Mouse (Mus musculus): ENCODE measurements around the gene Frmd4b. TPM values are rescaled to one million over a fixed set of nuclear protein-coding genes. Genes with fewer than 3 reads are reported as not detected.

Gene Frmd4b
- polyA plus RNA-seq, 1 experiment, result 0.59 TPM

- no peak overlapping the region for H3ac ChIP-seq (ENCODE audit: control insufficient read depth, insufficient read length)
- no peak overlapping the region for H3K4me3 ChIP-seq
- H3K79me2 ChIP-seq (ENCODE audit: control insufficient read depth, insufficient read depth), result no peaks in the 10 kb centered on the region
- no peaks in the 10 kb centered on the region for H3K36me3 ChIP-seq (ENCODE audit: control insufficient read depth, insufficient read depth)
- TF ChIP-seq MYOG (IDR thresholded peaks at IDR 0.05; ENCODE audit: control insufficient read depth in 1 of 3, insufficient read depth in 1 of 3, insufficient read length in 2 of 3, low read depth in 2 of 3) (no peak), MYOD1 (IDR thresholded peaks at IDR 0.05; ENCODE audit: control insufficient read depth in 1 of 3, insufficient read length in 2 of 3, low read depth in 2 of 3) (no peak), TCF12 (IDR thresholded peaks at IDR 0.05; ENCODE audit: insufficient read depth, poor library complexity, severe bottlenecking) (no peak), E2F4 (IDR thresholded peaks at IDR 0.05; ENCODE audit: insufficient read depth) (no peak), MAX (IDR thresholded peaks at IDR 0.05; ENCODE audit: low read depth) (no peak), SRF (IDR thresholded peaks at IDR 0.05; ENCODE audit: control insufficient read depth, insufficient read length, low read depth) (no peak), CEBPB (IDR thresholded peaks at IDR 0.05; ENCODE audit: insufficient read depth, poor library complexity, severe bottlenecking) (no peak), REST (IDR thresholded peaks at IDR 0.05; ENCODE audit: insufficient read depth, insufficient read length) (no peak), TCF3 (IDR thresholded peaks at IDR 0.05; ENCODE audit: insufficient read length, low read depth) (no peak), USF1 (IDR thresholded peaks at IDR 0.05; ENCODE audit: low read depth) (no peak), POLR2AphosphoS2 (IDR thresholded peaks at IDR 0.05; ENCODE audit: insufficient read length, low read depth) (no peak)
- H3K4me2 ChIP-seq (ENCODE audit: low read depth), result peak overlapping the region; percentile 49
- H3K27me3 ChIP-seq (ENCODE audit: control insufficient read depth, insufficient read depth, insufficient read length), result no peaks in the 10 kb centered on the region
Measured at GRCm38 (mm10) chr6:97305010-97305409, 312.3 kb downstream of the Frmd4b start.

GRCm38 (mm10) chr6:97303277-97304109 lies 313.8 kb downstream of the Frmd4b start:
- TF ChIP-seq USF1 (IDR thresholded peaks at IDR 0.05; ENCODE audit: low read depth) (no peak), MYOG (IDR thresholded peaks at IDR 0.05; ENCODE audit: control insufficient read depth in 1 of 3, insufficient read depth in 1 of 3, insufficient read length in 2 of 3, low read depth in 2 of 3) (no peak), MAX (IDR thresholded peaks at IDR 0.05; ENCODE audit: low read depth) (no peak), TCF3 (IDR thresholded peaks at IDR 0.05; ENCODE audit: insufficient read length, low read depth) (no peak), TCF12 (IDR thresholded peaks at IDR 0.05; ENCODE audit: insufficient read depth, poor library complexity, severe bottlenecking) (no peak), POLR2AphosphoS2 (IDR thresholded peaks at IDR 0.05; ENCODE audit: insufficient read length, low read depth) (no peak), MYOD1 (IDR thresholded peaks at IDR 0.05; ENCODE audit: control insufficient read depth in 1 of 3, insufficient read length in 2 of 3, low read depth in 2 of 3) (no peak), CEBPB (IDR thresholded peaks at IDR 0.05; ENCODE audit: insufficient read depth, poor library complexity, severe bottlenecking) (no peak), POLR2A (IDR thresholded peaks at IDR 0.05; ENCODE audit: insufficient read length, low read depth) (no peak)
- H3K4me2 ChIP-seq (ENCODE audit: low read depth), result no peak overlapping the region
- H3K4me3 ChIP-seq, result no peak overlapping the region
- H3K79me2 ChIP-seq (ENCODE audit: control insufficient read depth, insufficient read depth), result no peaks in the 10 kb centered on the region
- no peaks in the 10 kb centered on the region for H3K27me3 ChIP-seq (ENCODE audit: control insufficient read depth, insufficient read depth, insufficient read length)
- no peak overlapping the region for H3ac ChIP-seq (ENCODE audit: control insufficient read depth, insufficient read length)
- H3K36me3 ChIP-seq (ENCODE audit: control insufficient read depth, insufficient read depth), result no peaks in the 10 kb centered on the region

- no peaks in the 10 kb centered on the region for H3K36me3 ChIP-seq (ENCODE audit: control insufficient read depth, insufficient read depth)
- H3K27me3 ChIP-seq (ENCODE audit: control insufficient read depth, insufficient read depth, insufficient read length), result peaks cover 4% of the 10 kb centered on the region
- TF ChIP-seq MYOD1 (IDR thresholded peaks at IDR 0.05; ENCODE audit: control insufficient read depth in 1 of 3, insufficient read length in 2 of 3, low read depth in 2 of 3) (no peak), E2F4 (IDR thresholded peaks at IDR 0.05; ENCODE audit: insufficient read depth) (no peak), REST (IDR thresholded peaks at IDR 0.05; ENCODE audit: insufficient read depth, insufficient read length) (no peak), CEBPB (IDR thresholded peaks at IDR 0.05; ENCODE audit: insufficient read depth, poor library complexity, severe bottlenecking) (no peak), SRF (IDR thresholded peaks at IDR 0.05; ENCODE audit: control insufficient read depth, insufficient read length, low read depth) (no peak), TCF3 (IDR thresholded peaks at IDR 0.05; ENCODE audit: insufficient read length, low read depth) (no peak), USF1 (IDR thresholded peaks at IDR 0.05; ENCODE audit: low read depth) (no peak), TCF12 (IDR thresholded peaks at IDR 0.05; ENCODE audit: insufficient read depth, poor library complexity, severe bottlenecking) (no peak), MYOG (IDR thresholded peaks at IDR 0.05; ENCODE audit: control insufficient read depth in 1 of 3, insufficient read depth in 1 of 3, insufficient read length in 2 of 3, low read depth in 2 of 3) (no peak), MAX (IDR thresholded peaks at IDR 0.05; ENCODE audit: low read depth) (no peak), POLR2AphosphoS2 (IDR thresholded peaks at IDR 0.05; ENCODE audit: insufficient read length, low read depth) (no peak), POLR2A (IDR thresholded peaks at IDR 0.05; ENCODE audit: insufficient read length, low read depth) (no peak)
- H3K79me2 ChIP-seq (ENCODE audit: control insufficient read depth, insufficient read depth), result no peaks in the 10 kb centered on the region
- no peak overlapping the region for H3K4me3 ChIP-seq
- no peak overlapping the region for H3ac ChIP-seq (ENCODE audit: control insufficient read depth, insufficient read length)
- no peak overlapping the region for H3K4me2 ChIP-seq (ENCODE audit: low read depth)
Measured at GRCm38 (mm10) chr6:97302303-97302702, 315.0 kb downstream of the Frmd4b start.

GRCm38 (mm10) chr6:97300659-97301058 lies 316.7 kb downstream of the Frmd4b start:
- Histone ChIP-seq H3K36me3 (ENCODE audit: control insufficient read depth, insufficient read depth) (no peaks in the 10 kb centered on the region), H3K79me2 (ENCODE audit: control insufficient read depth, insufficient read depth) (no peaks in the 10 kb centered on the region), H3K4me3 (no peak overlapping the region), H3K4me2 (ENCODE audit: low read depth) (no peak overlapping the region), H3K27me3 (ENCODE audit: control insufficient read depth, insufficient read depth, insufficient read length) (peaks cover 4% of the 10 kb centered on the region), H3ac (ENCODE audit: control insufficient read depth, insufficient read length) (no peak overlapping the region)
- TF ChIP-seq POLR2AphosphoS2 (IDR thresholded peaks at IDR 0.05; ENCODE audit: insufficient read length, low read depth), result no peak
- no peak for TF ChIP-seq SRF (IDR thresholded peaks at IDR 0.05; ENCODE audit: control insufficient read depth, insufficient read length, low read depth)
- TF ChIP-seq MAX (IDR thresholded peaks at IDR 0.05; ENCODE audit: low read depth), result no peak
- no peak for TF ChIP-seq TCF12 (IDR thresholded peaks at IDR 0.05; ENCODE audit: insufficient read depth, poor library complexity, severe bottlenecking)
- TF ChIP-seq POLR2A (IDR thresholded peaks at IDR 0.05; ENCODE audit: insufficient read length, low read depth), result no peak
- TF ChIP-seq REST (IDR thresholded peaks at IDR 0.05; ENCODE audit: insufficient read depth, insufficient read length), result no peak
- no peak for TF ChIP-seq MYOG (IDR thresholded peaks at IDR 0.05; ENCODE audit: control insufficient read depth in 1 of 3, insufficient read depth in 1 of 3, insufficient read length in 2 of 3, low read depth in 2 of 3)
- no peak for TF ChIP-seq MYOD1 (IDR thresholded peaks at IDR 0.05; ENCODE audit: control insufficient read depth in 1 of 3, insufficient read length in 2 of 3, low read depth in 2 of 3)
- TF ChIP-seq E2F4 (IDR thresholded peaks at IDR 0.05; ENCODE audit: insufficient read depth), result no peak
- TF ChIP-seq TCF3 (IDR thresholded peaks at IDR 0.05; ENCODE audit: insufficient read length, low read depth), result no peak
- TF ChIP-seq USF1 (IDR thresholded peaks at IDR 0.05; ENCODE audit: low read depth), result no peak
